Mouse (Mus musculus): ENCODE measurements around the gene 9530077C05Rik.
A peak's percentile ranks its signal among the peaks of the same experiment; 100 is the strongest.
"Not testable (repeated sequence)": the region's sequence is repeated elsewhere in the genome, so short reads cannot be mapped to it uniquely, and the experiment has no call there.

Gene 9530077C05Rik

GRCm38 (mm10) chr9:22419877-22420276 is 8.6 kb downstream of the 9530077C05Rik start:
- no peak for DNase-seq (ENCODE audit: low spot score)

- DNase-seq (ENCODE audit: low spot score): no peak
Observed at GRCm38 (mm10) chr9:22420491-22420890, 9.2 kb downstream of the 9530077C05Rik start.

GRCm38 (mm10) chr9:22422559-22422958 is 11.2 kb downstream of the 9530077C05Rik start:
- no peak for DNase-seq (ENCODE audit: low spot score)

GRCm38 (mm10) chr9:22423507-22423906 is 12.2 kb downstream of the 9530077C05Rik start:
- DNase-seq (ENCODE audit: low spot score): no peak

- no peak for DNase-seq (ENCODE audit: low spot score)
Observed at GRCm38 (mm10) chr9:22424196-22424595, 12.9 kb downstream of the 9530077C05Rik start.

- no peak for DNase-seq (ENCODE audit: low spot score)
Observed at GRCm38 (mm10) chr9:22424719-22425118, 13.4 kb downstream of the 9530077C05Rik start.

- DNase-seq (ENCODE audit: low spot score): no peak
Observed at GRCm38 (mm10) chr9:22428028-22428665, 16.8 kb downstream of the 9530077C05Rik start.

GRCm38 (mm10) chr9:22428666-22429410 is 17.5 kb downstream of the 9530077C05Rik start:
- DNase-seq (ENCODE audit: low spot score): no peak

GRCm38 (mm10) chr9:22429533-22430241 is 18.4 kb downstream of the 9530077C05Rik start:
- DNase-seq (ENCODE audit: low spot score): peak; percentile 14

- DNase-seq (ENCODE audit: low spot score): peak; percentile 31
Observed at GRCm38 (mm10) chr9:22430315-22430840, 19.1 kb downstream of the 9530077C05Rik start.

- no peak for DNase-seq (ENCODE audit: low spot score)
Observed at GRCm38 (mm10) chr9:22433221-22433620, 21.9 kb downstream of the 9530077C05Rik start.

- no peak for DNase-seq (ENCODE audit: low spot score)
Observed at GRCm38 (mm10) chr9:22434101-22434500, 22.8 kb downstream of the 9530077C05Rik start.

- DNase-seq (ENCODE audit: low spot score): no peak
Observed at GRCm38 (mm10) chr9:22438826-22439225, 27.5 kb downstream of the 9530077C05Rik start.

GRCm38 (mm10) chr9:22443157-22443556 is 31.8 kb downstream of the 9530077C05Rik start:
- no peak for DNase-seq (ENCODE audit: low spot score)

GRCm38 (mm10) chr9:22445123-22445522 is 33.8 kb downstream of the 9530077C05Rik start:
- no peak for DNase-seq (ENCODE audit: low spot score)

GRCm38 (mm10) chr9:22447213-22447612 is 35.9 kb downstream of the 9530077C05Rik start:
- DNase-seq (ENCODE audit: low spot score): no peak

GRCm38 (mm10) chr9:22448420-22448819 is 37.1 kb downstream of the 9530077C05Rik start:
- DNase-seq (ENCODE audit: low spot score): no peak

GRCm38 (mm10) chr9:22449209-22449608 is 37.9 kb downstream of the 9530077C05Rik start:
- no peak for DNase-seq (ENCODE audit: low spot score)

- DNase-seq (ENCODE audit: low spot score): no peak
Observed at GRCm38 (mm10) chr9:22452697-22453096, 41.4 kb downstream of the 9530077C05Rik start.

- no peak for DNase-seq (ENCODE audit: low spot score)
Observed at GRCm38 (mm10) chr9:22453501-22453924, 42.2 kb downstream of the 9530077C05Rik start.

GRCm38 (mm10) chr9:22453990-22454389 is 42.7 kb downstream of the 9530077C05Rik start, which contains the start of gene Gm17545:
Gene Gm17545 (plus strand): TSS chr9:22454290.
- DNase-seq (ENCODE audit: low spot score): not testable (repeated sequence)

- DNase-seq (ENCODE audit: low spot score): no peak
Observed at GRCm38 (mm10) chr9:22455041-22455440, 43.7 kb downstream of the 9530077C05Rik start.
